Mouse (Mus musculus) megakaryocyte, embryonic 14.5 days (primary cell): ENCODE measurements around the gene Gal. TPM values are rescaled to one million over a fixed set of nuclear protein-coding genes. Genes with fewer than 3 reads are reported as not detected.

ENCODE experiments used
- H3K27me3 ChIP-seq: replicated peaks from 2 replicates; pipeline ENCODE3; 2012; ENCODE audit warnings: inconsistent platforms
- H3K36me3 ChIP-seq: replicated peaks from 2 replicates; pipeline ENCODE3; 2012; ENCODE audit warnings: low read length, inconsistent platforms, mixed read lengths
- H3K4me1 ChIP-seq: 2 replicates; pipeline ENCODE4 v1.6.1; 2012; ENCODE audit warnings: inconsistent platforms
- H3K4me3 ChIP-seq: replicated peaks from 2 replicates; pipeline ENCODE3; 2012; ENCODE audit warnings: moderate library complexity, mild to moderate bottlenecking, inconsistent platforms
- H3K9me3 ChIP-seq: 2 replicates; pipeline ENCODE4 v1.6.1; 2012; ENCODE audit warnings: inconsistent platforms
- FLI1 ChIP-seq: IDR thresholded peaks from 2 replicates; pipeline ENCODE4 v1.6.1; 2012; ENCODE audit warnings: low read length, inconsistent platforms, mixed read lengths
- GATA1 ChIP-seq: IDR thresholded peaks from 3 replicates; pipeline ENCODE4 v1.6.1; 2012; ENCODE audit warnings: mixed read lengths, low read length, inconsistent platforms, borderline replicate concordance
- polyA plus RNA-seq: library from polyadenylated mRNA; stranded (reverse); fragments of >175 nt; gene quantifications from 2 replicates; pipeline ENCODE4 v1.2.3, GENCODE M21; 2012; ENCODE audit warnings: low replicate concordance; ENCODE audit not compliant: insufficient read depth

Gene Gal
- polyA plus RNA-seq, 1 experiment: 0.65 TPM

DNA sequence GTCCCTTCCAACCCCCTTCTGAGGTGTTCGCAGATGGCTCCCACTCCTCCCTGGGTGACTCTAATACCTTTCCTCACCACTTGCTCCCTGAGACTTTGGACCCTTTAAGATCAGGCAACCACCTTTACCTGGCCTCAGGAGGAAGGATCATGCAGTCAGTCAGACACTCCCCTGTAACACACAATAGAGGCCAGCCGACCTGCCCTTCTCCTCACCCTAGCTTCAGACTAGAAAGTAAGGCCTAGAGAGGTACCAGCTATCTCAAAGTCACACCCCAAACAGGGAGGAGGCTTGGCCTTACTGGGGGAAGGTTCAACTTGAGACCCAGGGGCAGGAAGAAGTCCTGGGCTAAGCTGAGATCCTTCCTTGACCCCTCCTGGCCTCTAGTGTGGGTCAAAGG, 9.9 kb upstream of the Gal start:
- Histone ChIP-seq H3K4me3 (no peak overlapping the region), H3K27me3 (peaks cover 42% of the 10 kb centered on the region), H3K36me3 (no peaks in the 10 kb centered on the region), H3K9me3 (peaks cover 13% of the 10 kb centered on the region), H3K4me1 (peaks cover 12% of the 10 kb centered on the region)
- TF ChIP-seq FLI1: no peak
- no peak for TF ChIP-seq GATA1

DNA sequence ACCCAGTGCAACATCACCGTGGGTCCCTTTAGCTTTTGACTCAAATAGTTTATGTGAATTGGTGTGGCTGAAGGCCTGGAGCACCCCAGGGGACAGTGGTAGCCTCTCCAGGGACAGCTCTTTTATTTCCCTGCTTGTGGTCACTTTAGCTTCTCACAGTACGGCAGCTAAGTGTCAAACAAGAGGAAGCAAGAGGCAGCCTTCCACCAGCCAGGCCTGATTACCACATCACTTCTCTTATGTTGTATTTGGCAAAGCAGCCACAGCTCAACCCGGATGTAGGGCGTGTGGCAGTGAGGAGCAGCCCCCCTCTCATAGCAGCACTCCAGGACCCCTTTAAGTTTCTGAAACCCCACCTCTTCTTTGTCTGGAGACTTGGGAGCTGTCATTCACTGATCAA, 8.6 kb upstream of the Gal start:
- peaks cover 39% of the 10 kb centered on the region for H3K27me3 ChIP-seq
- H3K9me3 ChIP-seq: peaks cover 19% of the 10 kb centered on the region
- no peaks in the 10 kb centered on the region for H3K36me3 ChIP-seq
- TF ChIP-seq GATA1 (no peak), FLI1 (no peak)
- no peak overlapping the region for H3K4me3 ChIP-seq
- H3K4me1 ChIP-seq: peaks cover 15% of the 10 kb centered on the region

DNA sequence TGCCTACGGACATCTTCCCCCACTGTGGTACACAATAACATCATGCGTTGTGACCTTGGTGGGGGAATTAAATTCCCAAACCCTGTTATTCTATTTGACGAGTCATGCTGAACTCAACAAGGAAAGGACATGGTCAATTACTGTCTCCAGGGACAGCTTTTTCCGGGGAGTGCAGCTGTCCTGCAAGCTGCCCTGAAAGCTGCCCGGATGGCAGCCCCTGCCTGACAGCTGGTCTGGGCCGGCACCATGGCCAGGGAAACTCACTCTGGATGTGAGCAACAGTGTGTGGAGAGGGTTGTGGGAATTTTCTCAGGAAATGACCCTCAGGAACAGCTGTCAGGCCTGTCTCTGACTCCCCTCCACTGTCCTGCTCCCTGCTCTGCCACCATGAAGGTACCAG, 8.1 kb upstream of the Gal start:
- Histone ChIP-seq H3K4me3 (no peak overlapping the region), H3K4me1 (peaks cover 15% of the 10 kb centered on the region), H3K9me3 (peaks cover 22% of the 10 kb centered on the region), H3K27me3 (peaks cover 39% of the 10 kb centered on the region), H3K36me3 (no peaks in the 10 kb centered on the region)
- no peak for TF ChIP-seq FLI1
- no peak for TF ChIP-seq GATA1

DNA sequence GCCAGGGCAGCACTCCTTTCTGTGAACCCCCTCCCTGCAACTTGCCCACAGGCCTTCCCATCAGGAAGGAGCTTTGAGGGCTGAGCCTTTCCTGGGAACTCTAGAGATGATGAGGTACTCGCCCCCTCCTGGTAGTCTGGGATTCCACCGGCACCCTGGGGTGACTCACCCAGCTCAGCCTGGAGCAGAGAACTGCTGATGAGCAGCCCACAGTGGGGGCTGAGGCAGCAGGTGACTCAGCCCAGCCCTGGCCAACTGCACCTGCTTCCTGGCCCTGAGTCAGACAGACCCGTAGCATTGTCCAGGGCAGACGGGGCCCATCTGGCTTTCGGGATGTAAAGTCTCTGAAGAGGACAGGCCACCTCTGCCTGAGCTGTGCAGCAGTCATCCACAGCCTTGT, 4.9 kb upstream of the Gal start:
- H3K36me3 ChIP-seq: no peaks in the 10 kb centered on the region
- peaks cover 54% of the 10 kb centered on the region for H3K27me3 ChIP-seq
- H3K4me3 ChIP-seq: no peak overlapping the region
- TF ChIP-seq GATA1: no peak
- peaks cover 19% of the 10 kb centered on the region for H3K4me1 ChIP-seq
- H3K9me3 ChIP-seq: peaks cover 22% of the 10 kb centered on the region

DNA sequence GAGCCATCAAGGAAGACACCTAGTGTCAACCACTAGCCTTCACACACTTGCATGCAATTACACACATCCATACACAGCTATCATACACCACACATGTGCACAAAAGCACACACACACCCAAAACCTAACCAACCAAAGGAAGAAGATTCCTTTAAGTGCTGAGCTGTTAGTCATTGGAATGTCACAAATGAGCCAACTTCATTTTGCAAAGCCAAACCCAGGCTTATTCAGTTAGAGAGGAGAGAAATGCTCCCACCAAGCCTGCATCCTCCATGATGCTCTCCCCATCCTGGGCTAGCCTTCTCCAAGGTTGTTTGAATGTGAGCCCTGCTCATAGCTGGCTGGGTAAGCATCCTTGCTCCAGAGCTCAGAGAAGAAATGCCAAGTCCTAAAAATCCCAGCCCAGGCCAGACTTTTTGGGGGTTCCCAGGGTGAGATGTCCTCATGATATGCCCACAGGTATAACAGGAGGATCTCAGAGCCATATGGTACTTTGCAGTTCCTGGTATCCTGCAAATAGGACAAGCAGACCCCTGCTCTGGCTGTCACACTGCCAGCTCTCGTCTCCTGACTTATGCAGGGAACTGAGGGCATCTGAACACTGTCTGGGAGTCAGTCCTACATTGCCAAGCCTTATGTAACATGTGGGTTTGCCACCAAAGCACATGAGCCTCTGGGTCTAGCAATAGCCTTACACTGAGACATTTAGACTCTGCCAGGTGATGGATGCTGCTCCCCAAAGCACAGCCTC, 8.6 kb downstream of the Gal start:
- H3K27me3 ChIP-seq: peaks cover 80% of the 10 kb centered on the region
- no peak overlapping the region for H3K4me3 ChIP-seq
- H3K36me3 ChIP-seq: no peaks in the 10 kb centered on the region
- H3K9me3 ChIP-seq: peaks cover 10% of the 10 kb centered on the region
- H3K4me1 ChIP-seq: peaks cover 10% of the 10 kb centered on the region
- no peak for TF ChIP-seq GATA1
- TF ChIP-seq FLI1: no peak

DNA sequence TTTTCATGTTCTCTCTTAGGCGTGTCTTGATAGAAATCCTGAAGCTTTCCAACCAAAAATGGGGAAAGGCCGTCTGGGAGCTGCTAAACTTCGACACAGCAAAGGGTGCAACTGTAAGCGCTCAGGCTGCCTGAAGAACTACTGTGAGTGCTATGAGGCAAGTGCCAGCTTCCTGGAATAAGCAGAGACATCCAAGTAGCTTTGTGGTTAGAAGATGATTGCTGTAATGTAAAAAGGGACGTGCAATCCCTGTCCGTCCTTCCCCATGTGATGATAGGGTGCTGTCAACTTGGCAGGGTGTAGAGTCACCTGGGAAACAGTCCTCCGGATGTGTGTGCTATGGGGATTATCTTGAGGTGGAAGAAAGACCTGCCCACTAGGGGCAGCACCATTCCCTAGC, 10.3 kb downstream of the Gal start:
- peaks cover 10% of the 10 kb centered on the region for H3K9me3 ChIP-seq
- no peak overlapping the region for H3K4me3 ChIP-seq
- H3K36me3 ChIP-seq: no peaks in the 10 kb centered on the region
- H3K27me3 ChIP-seq: peaks cover 74% of the 10 kb centered on the region
- peaks cover 10% of the 10 kb centered on the region for H3K4me1 ChIP-seq
- TF ChIP-seq GATA1: no peak

DNA sequence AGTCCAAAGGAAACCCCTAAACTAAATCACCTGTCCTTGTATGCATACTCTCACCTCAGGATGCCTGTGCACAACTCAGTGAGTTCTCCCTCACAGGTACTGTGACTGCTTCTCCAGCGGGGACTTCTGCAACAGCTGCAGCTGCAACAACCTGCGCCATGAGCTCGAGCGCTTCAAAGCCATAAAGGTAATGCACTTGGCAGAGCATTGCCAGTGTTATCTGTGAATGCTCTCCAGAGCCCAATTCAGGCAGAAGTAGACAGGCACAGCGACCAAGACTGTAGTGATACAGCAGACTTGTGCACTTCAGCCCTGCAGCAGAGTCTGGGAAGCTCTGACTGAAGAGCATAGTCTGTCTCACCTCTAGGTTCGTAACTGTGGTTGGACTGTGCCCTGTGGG, 12.0 kb downstream of the Gal start:
- Histone ChIP-seq H3K9me3 (peaks cover 10% of the 10 kb centered on the region), H3K4me3 (no peak overlapping the region), H3K4me1 (peaks cover 10% of the 10 kb centered on the region), H3K27me3 (peaks cover 66% of the 10 kb centered on the region), H3K36me3 (no peaks in the 10 kb centered on the region)
- TF ChIP-seq FLI1: no peak
- no peak for TF ChIP-seq GATA1

DNA sequence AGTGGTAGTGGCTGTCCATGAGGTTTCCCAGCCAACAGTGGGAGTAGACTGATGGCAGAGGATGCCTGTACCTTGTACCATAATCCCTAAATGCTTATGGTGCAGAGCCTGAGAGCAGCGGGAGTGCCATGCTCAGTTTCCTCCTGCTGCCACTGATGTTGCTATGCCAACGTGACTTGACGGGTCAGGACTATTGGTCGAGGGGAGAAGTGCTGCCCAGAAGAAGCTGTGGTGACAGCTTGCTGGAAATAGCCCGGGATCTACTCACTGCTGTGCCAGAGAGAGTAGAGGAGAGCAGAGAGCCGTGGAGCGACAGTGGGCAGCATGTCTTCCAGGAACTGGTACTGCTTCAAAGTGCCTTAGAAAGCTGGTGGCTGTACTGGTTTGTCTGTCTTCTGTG, 12.4 kb downstream of the Gal start:
- Histone ChIP-seq H3K36me3 (no peaks in the 10 kb centered on the region), H3K4me1 (peaks cover 14% of the 10 kb centered on the region), H3K9me3 (peaks cover 10% of the 10 kb centered on the region), H3K27me3 (peaks cover 67% of the 10 kb centered on the region), H3K4me3 (no peak overlapping the region)
- TF ChIP-seq FLI1 (no peak), GATA1 (no peak)

DNA sequence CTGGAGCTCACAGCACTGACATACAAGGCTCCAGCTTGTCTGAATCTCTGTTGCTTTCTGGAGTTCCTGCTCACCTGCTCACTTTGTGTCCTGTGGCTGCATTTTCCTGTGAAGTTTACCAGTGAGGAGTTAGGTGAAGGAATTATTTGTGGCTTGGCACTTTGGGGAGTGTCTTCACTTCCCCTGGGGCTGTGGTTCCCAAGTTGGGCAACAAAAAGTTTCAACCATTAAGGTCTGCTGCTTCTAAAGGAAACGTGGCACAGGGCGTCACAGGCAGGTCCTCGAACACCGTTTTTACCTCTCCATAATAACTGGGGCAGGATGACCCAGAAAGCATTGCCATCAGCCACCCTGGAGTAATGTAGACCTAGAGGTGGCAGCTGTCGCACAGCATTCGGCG, 12.8 kb downstream of the Gal start:
- H3K36me3 ChIP-seq: no peaks in the 10 kb centered on the region
- peaks cover 67% of the 10 kb centered on the region for H3K27me3 ChIP-seq
- H3K4me3 ChIP-seq: no peak overlapping the region
- peaks cover 10% of the 10 kb centered on the region for H3K9me3 ChIP-seq
- H3K4me1 ChIP-seq: peaks cover 18% of the 10 kb centered on the region
- TF ChIP-seq FLI1 (no peak), GATA1 (no peak)

DNA sequence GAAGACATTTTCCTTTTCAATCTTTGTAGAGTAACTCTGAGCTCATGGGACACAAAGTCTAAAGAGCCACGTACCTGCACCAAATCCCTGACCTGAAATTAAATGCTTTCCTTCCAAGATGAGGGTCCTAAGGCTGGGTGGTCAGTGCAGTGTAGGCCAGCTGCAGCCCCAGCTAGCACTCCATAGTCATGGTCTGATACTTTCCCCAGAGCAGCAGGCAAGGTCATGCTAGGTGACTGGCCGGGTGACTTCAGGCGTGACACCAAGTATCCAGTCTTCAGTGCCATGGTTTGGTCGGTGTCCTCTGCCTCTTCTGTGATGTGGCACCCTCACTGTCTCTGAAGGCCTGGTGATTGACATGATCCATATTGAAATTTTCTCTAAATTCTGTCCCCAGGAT, 14.3 kb downstream of the Gal start:
- H3K4me1 ChIP-seq: peaks cover 18% of the 10 kb centered on the region
- TF ChIP-seq FLI1 (no peak), GATA1 (no peak)
- H3K9me3 ChIP-seq: peaks cover 10% of the 10 kb centered on the region
- H3K27me3 ChIP-seq: peaks cover 62% of the 10 kb centered on the region
- no peak overlapping the region for H3K4me3 ChIP-seq
- no peaks in the 10 kb centered on the region for H3K36me3 ChIP-seq
